In the genomic region with DNA sequence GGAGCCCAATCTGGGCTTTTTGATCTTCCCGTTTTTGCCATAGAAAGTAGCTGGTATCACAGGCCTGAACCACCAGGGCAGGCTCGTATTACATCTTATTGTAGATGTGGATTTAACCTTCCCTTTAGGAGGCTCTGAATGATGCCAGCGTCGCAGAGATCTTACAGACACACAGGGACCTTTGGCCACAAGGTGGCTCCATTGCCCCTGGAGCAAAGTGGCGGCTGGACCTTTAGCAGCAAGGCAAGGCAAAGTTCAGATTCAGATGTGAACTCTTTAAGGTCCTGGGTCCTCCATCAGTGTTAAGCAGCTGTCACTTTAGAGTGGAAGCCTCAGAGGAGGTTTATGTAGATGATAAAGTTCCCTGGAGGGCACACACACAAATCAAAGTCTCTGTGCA, we compare ENCODE assay signal across 7 mouse cellular contexts. TPM values are rescaled to one million over a fixed set of nuclear protein-coding genes. Genes with fewer than 3 reads are reported as not detected.
DNase-seq lines count a peak whose midpoint lies in the region; TF ChIP-seq lines count a peak whose summit lies in the region.

No protein-coding gene starts in this region.

- TF ChIP-seq POLR2A in cerebellum, adult 2 months (IDR thresholded peaks at IDR 0.05; ENCODE audit: borderline replicate concordance, insufficient read depth, low read length) = no peak

- no peak overlapping the region for H3K27ac ChIP-seq in cerebellum, adult 2 months (ENCODE audit: insufficient read depth, low read length)
- H3K27ac ChIP-seq in layer of hippocampus, adult 2 months = no peak overlapping the region

- peak; percentile 84 for TF ChIP-seq CTCF in cerebellum, adult 2 months (IDR thresholded peaks at IDR 0.05; ENCODE audit: borderline replicate concordance, insufficient read depth, low read depth, low read length)
- TF ChIP-seq CTCF in layer of hippocampus, adult 2 months (conservative IDR thresholded peaks at IDR 0.05) = peak; percentile 89

- no peak overlapping the region for H3K4me3 ChIP-seq in cerebellum, adult 2 months (replicated peaks; ENCODE audit: insufficient read depth, low read depth, low read length)
- no peak overlapping the region for H3K4me3 ChIP-seq in layer of hippocampus, adult 2 months

- DNase-seq in CD4-positive helper T cell, adult 2 months (ENCODE audit: low read depth, low spot score) = peak; percentile 61
- peak; percentile 57 for DNase-seq in ES-CJ7 (ENCODE audit: low read depth, low spot score)
- DNase-seq in cerebellum, adult 2 months = peak; percentile 61 to 62
- peak; percentile 74 for DNase-seq in gastrocnemius, postnatal 10 days
- peak; percentile 24 to 63 for DNase-seq in layer of hippocampus, adult 2 months (ENCODE audit: low spot score in 2 of 2)
- DNase-seq in lung, postnatal 36 days = peak; percentile 89
- peak; percentile 25 to 64 for DNase-seq in spleen, adult 18-20 months

- no peaks in the 10 kb centered on the region for H3K27me3 ChIP-seq in cerebellum, adult 2 months (ENCODE audit: control insufficient read depth, insufficient read depth, low read length)

- WGBS in cerebellum, adult 2 months = 17% methylated on average over 5 of the region's 5 CpGs

- no peaks in the 10 kb centered on the region for H3K4me1 ChIP-seq in cerebellum, adult 2 months (ENCODE audit: control insufficient read depth, insufficient read depth, low read length)

RNA-seq across cellular contexts. Expression of gene Nup54, which starts 26.3 kb away (rescaled TPM):
- 33.0 and 36.9 TPM in 2 replicates for polyA plus RNA-seq in cerebellum, adult 2 months (2012; rRNA removed)
- 10 to 100 TPM; 12.0 to 16.2 TPM for total RNA-seq in gastrocnemius, postnatal 10 days (2021)
- total RNA-seq in layer of hippocampus, adult 2 months (2021) = 10 to 100 TPM; 32.1 to 32.2 TPM

RNA-seq across cellular contexts. Expression of gene Scarb2, which starts 45.3 kb away (rescaled TPM):
- polyA plus RNA-seq in cerebellum, adult 2 months (2012; rRNA removed) = 67.3 and 72.1 TPM in 2 replicates
- total RNA-seq in gastrocnemius, postnatal 10 days (2021) = 10 to 100 TPM; 94.3 to 96.4 TPM
- 10 to 100 TPM; 88.9 to 89.8 TPM for total RNA-seq in layer of hippocampus, adult 2 months (2021)
